Mouse (Mus musculus): ENCODE results near the gene Tarsl2.

Gene Tarsl2

GRCm38 (mm10) chr7:65737286-65738040 is 92.8 kb downstream of the Tarsl2 start:
- peak in 1 of 2 experiments; percentile 15 for DNase-seq (ENCODE audit: low spot score in 2 of 2)
